Mouse (Mus musculus) cerebellum, adult 2 months (tissue): ENCODE results near the gene Rbm7. TPM values are rescaled to one million over a fixed set of nuclear protein-coding genes. Genes with fewer than 3 reads are reported as not detected.
"Not testable (repeated sequence)": the region's sequence is repeated elsewhere in the genome, so short reads cannot be mapped to it uniquely, and the experiment has no call there.

Experiments
- DNase-seq, 2 experiments: peaks; one replicate each; pipeline ENCODE4 v3.0.0; 2021
- H3K27ac ChIP-seq: fragments of 200-500 bp; 2 replicates; pipeline ENCODE4 v1.5.1; 2012; ENCODE audit warnings: low read length, control low read depth, inconsistent platforms; ENCODE audit not compliant: insufficient read depth
- H3K27me3 ChIP-seq: fragments of 200-500 bp; 2 replicates; pipeline ENCODE4 v1.6.1; 2012; ENCODE audit warnings: inconsistent platforms, mild to moderate bottlenecking, low read length, moderate library complexity; ENCODE audit not compliant: control insufficient read depth, insufficient read depth
- H3K4me1 ChIP-seq: fragments of 200-500 bp; 2 replicates; pipeline ENCODE4 v1.6.1; 2011; ENCODE audit warnings: low read length; ENCODE audit not compliant: control insufficient read depth, insufficient read depth
- H3K4me3 ChIP-seq: fragments of 200-500 bp; replicated peaks from 2 replicates; pipeline ENCODE3; 2011; ENCODE audit warnings: mild to moderate bottlenecking, low read depth, low read length, control low read depth; ENCODE audit not compliant: insufficient read depth
- CTCF ChIP-seq: fragments of 200-500 bp; IDR thresholded peaks from 2 replicates; pipeline ENCODE4 v1.5.1; 2011; ENCODE audit warnings: low read depth, mild to moderate bottlenecking, control low read depth, low read length, moderate library complexity, borderline replicate concordance; ENCODE audit not compliant: insufficient read depth
- POLR2A ChIP-seq: fragments of 200-500 bp; IDR thresholded peaks from 2 replicates; pipeline ENCODE4 v1.6.1; 2011; ENCODE audit warnings: low read length, control low read depth, borderline replicate concordance; ENCODE audit not compliant: insufficient read depth
- WGBS: fragments of 180-500 bp; shearing (Covaris S2); methylation state at CpG from one replicate; pipeline ENCODE4 v1.1.7; 2018; 5-methylcytosine and 5-hydroxymethylcytosine counted together
- polyA plus RNA-seq: library from polyadenylated mRNA; depleted of rRNA; stranded (reverse); fragments of >200 nt; gene quantifications from 2 replicates; pipeline ENCODE4 v1.2.3, GENCODE M21; 2012

Gene Rbm7
- polyA plus RNA-seq, 1 experiment = 32.4 TPM

GRCm38 (mm10) chr9:48526520-48526919 lies 31.4 kb upstream of the Rbm7 start:
- Histone ChIP-seq H3K27ac (no peak overlapping the region), H3K27me3 (no peaks in the 10 kb centered on the region), H3K4me1 (no peaks in the 10 kb centered on the region), H3K4me3 (no peak overlapping the region)
- no peak for TF ChIP-seq POLR2A
- no peak for DNase-seq
- 92% methylated on average over 4 of the region's 4 CpGs for WGBS

GRCm38 (mm10) chr9:48525566-48525965 lies 30.5 kb upstream of the Rbm7 start:
- Histone ChIP-seq H3K4me1 (no peaks in the 10 kb centered on the region), H3K4me3 (no peak overlapping the region), H3K27me3 (no peaks in the 10 kb centered on the region), H3K27ac (no peak overlapping the region)
- DNase-seq = no peak
- WGBS = 16% methylated on average over 1 of the region's 1 CpGs
- TF ChIP-seq POLR2A (no peak), CTCF (no peak)

DNA sequence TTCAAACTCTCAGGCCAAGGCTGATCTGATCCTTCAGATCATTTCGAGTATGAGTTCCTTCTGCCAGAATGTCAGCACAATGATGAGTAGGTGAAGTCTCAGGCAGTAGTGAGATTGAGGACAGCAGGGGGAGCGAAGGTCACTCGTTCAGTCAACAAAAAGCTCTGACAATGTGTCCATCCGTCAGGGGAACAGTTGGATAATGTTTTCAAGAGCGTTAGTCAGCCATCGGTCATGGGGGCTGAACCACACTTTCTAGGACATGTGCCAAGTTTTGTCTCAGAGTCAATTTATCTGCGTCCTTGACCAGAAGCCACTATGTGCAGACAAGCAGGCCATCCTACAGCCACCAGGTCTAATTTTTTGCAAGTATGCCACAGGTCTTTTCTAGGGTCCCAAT lies 25.3 kb upstream of the Rbm7 start:
- 26% methylated on average over 5 of the region's 7 CpGs for WGBS
- not testable (repeated sequence) for H3K4me3 ChIP-seq, DNase-seq, H3K27me3 ChIP-seq, H3K4me1 ChIP-seq, H3K27ac ChIP-seq

GRCm38 (mm10) chr9:48517372-48518130 lies 22.5 kb upstream of the Rbm7 start:
- TF ChIP-seq POLR2A (no peak), CTCF (no peak)
- 52% methylated on average over 19 of the region's 19 CpGs for WGBS
- no peak for DNase-seq
- Histone ChIP-seq H3K4me3 (no peak overlapping the region), H3K27ac (no peak overlapping the region), H3K4me1 (no peaks in the 10 kb centered on the region), H3K27me3 (no peaks in the 10 kb centered on the region)

DNA sequence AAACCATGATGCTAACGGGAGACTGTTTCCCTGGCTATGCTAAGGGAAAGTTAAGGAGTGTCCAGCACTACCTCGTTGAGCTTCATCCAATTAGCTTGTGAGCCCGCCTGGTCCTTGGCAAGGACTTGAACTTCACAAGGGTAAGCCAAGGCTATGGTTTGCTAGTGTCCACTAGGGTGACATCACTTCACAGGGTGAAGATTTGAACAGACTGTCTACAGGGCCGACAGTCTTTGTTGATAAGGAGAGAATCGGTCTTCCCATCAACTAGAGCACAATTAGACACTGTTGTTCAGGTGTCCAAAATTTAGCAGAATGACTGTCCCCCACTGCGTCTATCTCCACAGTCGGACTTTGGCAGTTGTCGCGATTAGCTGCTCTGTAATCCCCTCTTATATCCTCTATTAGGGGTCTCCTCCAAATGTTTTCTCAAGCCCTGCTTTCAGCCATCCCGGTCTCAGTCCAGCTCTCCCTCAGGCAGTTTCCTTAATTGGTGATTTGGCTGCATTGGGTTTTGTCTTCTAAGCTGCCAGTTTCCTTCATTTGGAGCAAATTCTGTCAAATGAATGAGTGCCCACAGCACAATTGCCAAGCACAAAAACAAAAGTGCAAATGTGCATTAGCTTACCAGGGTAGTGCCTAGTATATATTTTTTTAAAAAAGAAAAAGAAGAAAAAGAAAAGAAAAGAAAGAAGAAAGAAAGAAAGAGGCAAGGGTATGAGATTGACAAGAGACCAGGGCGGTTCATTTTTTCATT lies 21.7 kb upstream of the Rbm7 start:
- 43% methylated on average over 11 of the region's 11 CpGs for WGBS

GRCm38 (mm10) chr9:48515332-48515731 lies 20.2 kb upstream of the Rbm7 start:
- H3K4me1 ChIP-seq = no peaks in the 10 kb centered on the region
- no peak for DNase-seq
- 14% methylated on average over 1 of the region's 1 CpGs for WGBS
- H3K27me3 ChIP-seq = no peaks in the 10 kb centered on the region
- no peak overlapping the region for H3K4me3 ChIP-seq
- no peak overlapping the region for H3K27ac ChIP-seq
- no peak for TF ChIP-seq POLR2A
- TF ChIP-seq CTCF = no peak

More for the DNA sequence above, 21.7 kb upstream of the Rbm7 start:
- Histone ChIP-seq H3K27me3 (no peaks in the 10 kb centered on the region), H3K4me1 (no peaks in the 10 kb centered on the region), H3K27ac (no peak overlapping the region), H3K4me3 (no peak overlapping the region)
- TF ChIP-seq CTCF (no peak), POLR2A (no peak)
- no peak for DNase-seq

- 88% methylated on average over 5 of the region's 5 CpGs for WGBS
- H3K27ac ChIP-seq = no peak overlapping the region
- TF ChIP-seq POLR2A = no peak
- no peak for TF ChIP-seq CTCF
- DNase-seq = no peak
- no peak overlapping the region for H3K4me3 ChIP-seq
- no peaks in the 10 kb centered on the region for H3K4me1 ChIP-seq
- no peaks in the 10 kb centered on the region; the same call in 1 of the 2 replicates for H3K27me3 ChIP-seq
These were observed 15.0 kb upstream of the Rbm7 start for GRCm38 (mm10) chr9:48510134-48510533.

DNA sequence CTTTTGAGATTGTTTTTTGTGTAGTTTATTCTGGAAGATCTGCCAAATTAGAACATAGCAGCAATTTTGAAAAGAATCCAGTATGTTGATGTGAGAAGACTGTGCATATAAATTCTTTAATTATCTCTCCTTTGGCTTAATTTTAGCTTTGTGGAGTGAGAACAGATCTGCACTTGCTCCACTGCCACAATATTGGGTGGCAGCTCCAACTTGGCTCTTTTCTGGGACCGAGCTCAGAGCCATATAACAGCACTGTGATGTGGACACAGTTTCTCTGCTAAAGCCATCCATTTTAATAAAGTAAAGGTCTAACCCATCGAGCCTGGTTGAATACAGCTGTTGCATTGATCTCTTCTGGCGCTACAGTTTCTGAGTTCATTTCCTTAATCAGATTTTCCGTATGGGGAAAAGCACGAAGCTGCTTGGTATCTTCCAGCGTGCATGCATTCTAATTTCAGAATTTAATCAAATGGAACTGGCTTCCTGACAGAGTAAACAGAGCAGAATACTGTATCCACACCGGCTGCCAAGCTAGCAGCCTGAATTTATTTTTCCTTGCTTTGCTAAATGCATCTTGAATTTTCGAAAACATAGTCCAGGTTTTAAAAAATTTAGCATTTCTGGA lies 9.8 kb upstream of the Rbm7 start:
- no peak for TF ChIP-seq CTCF
- TF ChIP-seq POLR2A = no peak
- Histone ChIP-seq H3K4me3 (no peak overlapping the region), H3K27ac (no peak overlapping the region), H3K4me1 (no peaks in the 10 kb centered on the region), H3K27me3 (no peaks in the 10 kb centered on the region; the same call in 1 of the 2 replicates)
- DNase-seq = no peak
- 27% methylated on average over 8 of the region's 8 CpGs for WGBS
